Mouse (Mus musculus) adipocyte (in vitro differentiated cells): Measurements from ENCODE around the gene Nol3.

Experiments
- DNase-seq: peaks from one replicate; pipeline ENCODE4 v3.0.0-alpha.2; 2016; ENCODE audit warnings: low spot score

Nol3 gene

DNA sequence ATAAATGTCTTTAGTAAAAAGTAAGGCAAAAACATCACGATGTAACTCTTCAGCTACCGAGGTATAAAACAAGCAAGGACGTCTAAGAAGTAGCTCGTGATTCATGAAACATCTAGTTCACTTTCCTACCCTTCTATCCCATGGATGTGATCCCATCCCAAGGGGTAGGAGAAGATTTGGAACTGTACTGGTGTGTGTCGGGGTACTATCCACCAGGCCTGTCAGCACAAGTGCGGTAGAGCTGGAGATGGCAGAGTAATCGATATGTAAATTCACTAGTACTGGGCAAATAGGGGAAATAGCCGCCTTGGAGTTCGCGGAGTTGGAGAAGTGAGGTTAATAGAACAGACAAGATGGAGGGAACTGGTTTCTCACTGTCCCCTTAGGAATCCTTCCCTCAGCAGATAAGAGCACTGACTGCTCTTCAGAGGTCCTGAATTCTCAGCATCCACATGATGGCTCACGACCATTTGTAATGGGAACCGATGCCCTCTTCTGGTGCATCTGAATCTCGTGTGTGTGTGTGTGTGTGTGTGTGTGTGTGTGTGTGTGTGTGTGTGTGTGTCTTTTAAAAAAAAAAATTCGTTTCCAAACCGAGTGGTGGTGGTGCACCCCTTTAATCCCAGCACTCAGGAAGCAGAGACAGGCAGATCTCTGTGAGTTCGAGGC lies 12.6 kb upstream of the Nol3 start:
- DNase-seq, result peak; percentile 39

DNA sequence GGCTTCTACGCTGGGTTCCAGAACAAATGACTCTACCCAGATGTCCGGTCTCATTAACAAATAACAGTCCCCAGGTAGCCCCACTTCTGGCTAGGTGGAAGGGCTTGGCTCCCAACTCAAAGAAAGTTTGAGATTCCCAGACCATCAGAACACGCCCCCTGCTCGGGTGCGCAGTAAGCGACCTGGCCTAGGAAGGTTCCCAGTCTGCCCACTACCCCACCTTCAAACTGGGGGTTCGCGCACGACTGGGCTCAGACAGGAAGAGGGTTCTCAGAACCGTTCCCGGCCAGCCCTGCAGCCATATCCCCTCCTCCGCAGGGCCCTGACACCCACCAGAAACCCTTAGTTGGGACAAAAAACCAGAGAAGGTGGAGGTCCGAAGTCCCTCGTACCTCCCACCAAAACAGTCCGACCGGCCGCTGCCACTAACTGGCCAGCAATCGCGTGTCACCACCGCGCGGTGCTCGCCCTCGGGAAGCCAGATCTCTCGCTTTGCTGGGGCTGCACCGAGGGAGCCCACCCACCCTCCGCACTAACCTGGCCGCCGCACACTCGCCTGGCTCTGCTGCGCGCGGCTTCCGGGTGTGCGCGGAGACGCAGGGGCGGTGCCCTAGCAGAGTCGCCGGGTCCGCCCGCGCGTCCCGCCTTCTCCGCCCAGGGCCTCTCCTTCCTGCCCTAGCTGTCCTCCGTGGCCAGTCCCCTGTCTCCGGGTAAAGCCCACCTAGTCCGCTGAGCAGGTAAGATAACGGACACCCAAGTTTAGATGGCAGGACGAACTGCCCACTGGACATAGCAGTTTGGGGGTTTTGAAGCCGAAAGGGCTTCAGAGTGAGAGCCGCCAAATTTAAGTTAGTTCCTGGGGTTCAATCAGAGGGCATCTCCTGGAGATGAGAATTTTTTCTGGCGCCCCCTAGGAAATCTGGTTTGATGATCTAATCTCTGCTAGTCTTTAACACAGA lies 11.6 kb upstream of the Nol3 start, which contains the start of the genes Tradd and Fbxl8:
Gene Tradd (minus strand): TSS at position 586 of the 959 bp plus-strand sequence.
Gene Fbxl8 (plus strand): TSS at position 625 of the 959 bp plus-strand sequence.
- DNase-seq, result peak; percentile 69

DNA sequence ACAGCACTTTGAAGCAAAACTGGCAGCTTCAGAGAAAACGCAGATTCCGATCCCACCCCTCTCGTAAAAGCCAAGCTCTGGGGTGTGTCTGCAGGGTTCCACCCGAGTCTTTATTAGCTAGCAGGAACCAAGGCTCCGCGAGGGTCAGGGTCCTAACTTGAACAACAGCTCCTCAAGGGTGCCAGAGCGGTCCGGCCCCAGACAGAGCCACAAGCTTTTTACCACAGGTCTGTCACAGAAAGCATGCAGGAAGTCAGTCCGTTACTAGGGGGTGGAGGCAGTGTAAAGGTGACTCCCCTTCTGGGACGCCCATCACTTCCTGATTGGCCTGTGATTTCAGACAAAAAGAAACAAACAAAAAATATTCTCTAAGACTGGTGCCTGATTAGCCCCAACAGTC lies 10.8 kb upstream of the Nol3 start:
- peak; percentile 42 for DNase-seq

DNA sequence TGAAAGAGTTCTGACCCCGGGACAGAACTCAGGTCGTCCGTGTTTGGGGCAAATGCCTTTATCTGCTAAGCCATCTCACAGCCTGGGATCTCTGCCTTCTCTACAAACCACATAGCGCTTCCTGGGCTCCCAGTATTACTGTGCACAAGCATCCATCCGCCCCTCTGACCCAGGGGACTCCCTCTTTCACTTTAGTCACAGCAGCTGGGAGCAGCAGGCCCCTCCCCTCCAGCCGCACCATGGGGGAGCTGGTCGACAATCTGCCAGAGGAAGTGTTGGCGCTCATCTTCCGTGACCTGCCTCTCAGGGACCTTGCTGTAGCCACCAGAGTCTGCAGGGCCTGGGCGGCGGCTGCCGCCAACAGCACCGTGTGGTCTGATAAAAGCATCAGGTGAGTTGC lies 9.2 kb upstream of the Nol3 start:
- no peak for DNase-seq

DNA sequence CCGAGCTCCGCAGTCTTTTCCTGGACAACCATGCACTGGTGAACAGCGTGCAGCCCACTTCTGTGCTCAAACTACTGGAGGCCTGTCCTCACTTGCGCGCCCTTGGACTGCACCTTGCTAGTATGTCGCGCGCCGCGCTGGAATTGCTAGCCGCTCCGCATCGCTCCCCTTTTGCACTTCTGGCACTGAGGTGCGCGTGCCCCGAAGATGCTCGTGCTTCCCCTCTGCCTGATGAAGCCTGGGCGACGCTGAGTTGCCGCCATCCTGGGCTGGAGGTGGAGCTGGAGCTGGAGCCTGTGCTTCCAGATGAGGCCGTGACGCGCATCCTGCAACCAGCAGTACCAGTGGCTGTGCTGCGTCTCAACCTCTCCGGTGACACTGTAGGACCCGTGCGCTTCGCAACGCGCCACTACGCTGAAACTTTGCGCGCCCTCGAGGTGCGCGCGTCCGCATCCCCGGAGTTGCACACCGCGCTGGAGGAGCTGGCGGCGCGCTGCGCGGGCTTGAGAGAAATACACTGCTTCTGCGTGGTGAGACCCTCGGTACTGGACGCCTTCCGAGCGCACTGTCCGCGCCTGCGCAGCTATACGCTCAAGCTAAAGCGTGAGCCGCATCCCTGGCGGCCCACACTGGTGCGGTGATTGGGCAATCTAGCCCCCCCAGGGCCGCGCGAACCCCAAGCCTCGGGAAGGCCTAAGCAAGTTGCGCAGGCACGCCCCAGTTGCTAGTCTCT lies 7.4 kb upstream of the Nol3 start:
- DNase-seq, result no peak

DNA sequence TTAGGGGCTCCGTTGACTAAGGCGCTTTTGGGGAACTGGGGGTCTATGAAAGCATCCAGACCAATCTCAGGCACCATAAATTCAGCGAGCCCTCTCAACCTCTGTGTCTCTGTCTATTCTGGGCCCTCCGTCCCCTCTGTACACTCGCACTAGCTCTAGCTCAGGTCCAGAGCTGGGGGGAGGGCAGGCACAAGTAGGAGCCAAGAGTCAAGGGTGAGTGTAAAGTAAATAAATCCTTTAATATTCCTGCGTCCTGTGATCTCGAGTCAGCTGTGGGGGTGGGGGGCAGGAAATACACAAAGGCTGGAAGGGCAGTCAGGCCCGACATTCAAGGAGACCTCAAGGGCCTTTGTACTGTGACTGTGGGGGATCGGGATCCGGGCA lies 6.9 kb upstream of the Nol3 start:
- no peak for DNase-seq

DNA sequence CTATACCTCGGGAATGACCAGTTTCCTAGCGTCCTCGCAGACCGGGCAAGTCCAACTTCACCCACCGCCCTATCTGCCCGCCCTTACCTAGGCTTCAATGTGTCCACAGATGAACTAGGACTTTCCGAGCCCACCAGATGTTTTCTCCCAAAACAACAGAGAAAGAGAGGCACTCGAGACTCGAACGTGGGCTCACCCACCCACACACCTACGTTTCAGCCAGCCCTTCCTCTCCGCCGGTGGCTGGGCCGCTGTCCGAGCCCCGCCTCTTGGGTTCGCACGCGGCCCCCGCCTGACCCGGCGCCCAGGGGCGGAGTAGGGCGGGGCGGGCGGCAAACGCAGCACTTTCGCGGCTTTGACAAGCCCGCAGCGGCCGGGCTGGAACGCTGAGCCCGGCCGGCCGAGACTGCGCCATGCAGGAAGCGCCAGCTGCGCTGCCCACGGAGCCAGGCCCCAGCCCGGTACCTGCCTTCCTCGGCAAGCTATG lies 6.4 kb upstream of the Nol3 start, which contains the start of gene Hsf4:
Gene Hsf4 (plus strand): TSS at position 341 of the 487 bp plus-strand sequence.
- no peak for DNase-seq

DNA sequence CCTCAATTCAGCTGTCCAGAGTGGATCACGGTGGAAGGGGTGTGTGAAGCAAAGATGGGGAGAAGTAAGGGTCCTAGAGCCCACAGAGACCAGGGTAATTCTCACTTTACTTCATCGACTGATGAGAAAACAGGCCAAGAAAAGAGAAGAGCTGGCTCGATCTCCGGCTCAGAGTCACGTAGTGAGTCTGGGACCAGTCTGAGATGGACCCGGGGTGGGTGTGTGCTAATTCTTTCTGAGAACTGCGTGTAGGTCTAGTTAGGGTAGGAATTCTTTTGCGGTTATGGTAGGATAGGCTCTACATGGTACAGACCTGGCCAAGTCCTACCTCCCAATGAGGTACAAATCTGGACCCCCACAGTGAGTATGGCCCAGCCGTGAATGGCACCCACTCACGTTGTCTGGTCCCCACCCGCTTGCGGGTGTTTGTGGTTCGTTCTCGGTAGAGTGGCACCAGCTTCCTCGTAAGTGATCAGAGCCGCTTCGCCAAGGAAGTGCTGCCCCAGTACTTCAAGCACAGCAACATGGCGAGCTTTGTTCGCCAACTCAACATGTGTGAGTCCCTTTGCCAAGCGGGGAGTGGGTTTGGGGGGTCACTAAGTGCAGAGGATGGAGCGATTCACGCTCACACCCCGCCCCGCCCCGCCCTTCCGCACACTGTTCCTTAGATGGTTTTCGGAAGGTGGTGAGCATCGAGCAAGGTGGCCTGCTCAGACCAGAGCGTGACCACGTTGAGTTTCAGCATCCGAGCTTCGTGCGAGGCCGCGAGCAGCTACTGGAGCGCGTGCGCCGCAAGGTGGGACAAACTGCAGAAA lies 5.6 kb upstream of the Nol3 start:
- no peak for DNase-seq

DNA sequence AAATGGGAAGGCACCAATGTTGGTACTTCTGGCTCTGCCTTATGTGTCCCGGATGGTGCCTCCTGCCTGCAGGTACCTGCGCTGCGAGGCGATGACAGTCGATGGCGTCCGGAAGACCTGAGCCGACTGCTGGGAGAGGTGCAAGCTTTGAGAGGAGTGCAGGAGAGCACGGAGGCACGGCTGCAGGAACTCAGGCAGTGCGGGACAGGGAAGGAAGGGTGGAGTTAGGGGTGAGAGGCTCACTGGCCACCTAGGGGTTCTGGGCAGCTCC lies 5.1 kb upstream of the Nol3 start:
- no peak for DNase-seq

DNA sequence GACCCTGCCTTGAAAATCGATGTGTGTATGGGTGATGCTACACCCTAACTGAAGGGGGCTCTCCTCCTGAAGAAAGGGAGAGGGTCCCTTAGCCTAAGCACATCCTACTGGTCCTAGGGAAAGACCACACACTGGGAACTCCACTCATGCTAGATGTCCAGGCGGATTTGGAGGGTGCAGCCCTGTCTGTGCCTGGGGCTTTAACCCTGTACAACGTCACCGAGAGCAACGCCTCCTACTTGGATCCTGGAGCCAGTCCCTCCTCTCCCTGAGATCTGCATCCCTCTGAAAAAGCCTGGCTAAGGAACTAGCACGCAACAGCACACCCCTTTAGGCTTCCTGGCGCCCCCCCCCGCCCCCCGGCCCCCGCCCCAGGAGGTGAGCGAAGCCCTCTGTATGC lies 553 bp upstream of the Nol3 start:
- DNase-seq, result no peak

DNA sequence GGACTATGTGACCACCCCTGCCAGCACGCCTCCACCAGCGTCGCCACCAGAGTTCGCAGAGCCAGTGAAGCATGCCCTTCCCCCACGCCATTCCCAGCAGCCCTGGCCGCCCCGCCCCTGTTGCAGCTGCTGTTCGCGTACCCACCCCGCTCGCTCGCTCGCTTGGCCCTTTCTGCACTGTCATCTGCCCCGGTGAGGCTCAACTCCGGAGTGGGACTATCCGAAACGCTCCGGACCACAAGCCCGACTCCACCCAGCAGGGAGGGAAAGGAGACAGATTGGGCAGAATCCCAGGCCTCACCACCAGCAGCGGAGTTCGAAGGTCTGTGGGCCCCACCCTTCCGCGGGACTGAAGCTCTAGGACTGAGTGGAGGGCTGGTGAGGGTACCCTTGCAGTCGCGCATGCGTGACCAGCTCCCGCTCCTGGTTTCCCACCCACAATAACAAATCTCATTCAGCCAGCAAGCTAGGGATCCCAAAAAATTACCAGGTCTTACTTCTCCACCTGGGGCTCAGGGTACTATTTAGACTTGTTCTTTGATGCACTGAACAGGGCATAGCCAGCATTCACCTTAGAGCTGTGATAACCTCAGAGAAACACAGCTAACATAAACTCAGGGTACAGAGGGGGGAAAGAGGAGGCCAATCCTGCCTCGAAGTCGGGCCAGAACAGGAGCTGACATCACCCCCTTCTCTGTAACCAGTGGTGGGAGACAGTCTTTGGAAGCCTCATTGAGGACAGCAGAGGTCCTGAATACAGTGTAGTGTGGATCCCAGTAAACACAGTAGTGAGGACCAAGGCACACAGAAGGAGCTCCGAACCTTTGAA lies 566 bp downstream of the Nol3 start:
- DNase-seq, result no peak

DNA sequence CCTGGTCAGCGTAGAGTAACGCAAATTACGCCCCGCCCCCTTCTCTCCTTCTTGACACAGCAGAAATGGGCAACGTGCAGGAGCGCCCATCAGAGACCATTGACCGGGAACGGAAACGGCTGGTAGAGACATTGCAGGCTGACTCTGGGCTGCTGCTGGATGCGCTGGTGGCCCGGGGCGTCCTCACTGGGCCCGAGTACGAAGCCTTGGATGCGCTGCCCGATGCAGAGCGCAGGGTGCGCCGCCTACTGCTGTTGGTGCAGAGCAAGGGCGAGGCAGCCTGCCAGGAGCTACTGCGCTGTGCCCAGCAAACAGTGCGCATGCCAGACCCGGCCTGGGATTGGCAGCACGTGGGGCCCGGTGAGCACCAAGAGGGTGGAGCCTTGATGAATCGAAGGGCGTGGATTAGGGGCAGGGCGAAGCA lies 3.0 kb downstream of the Nol3 start:
- no peak for DNase-seq

DNA sequence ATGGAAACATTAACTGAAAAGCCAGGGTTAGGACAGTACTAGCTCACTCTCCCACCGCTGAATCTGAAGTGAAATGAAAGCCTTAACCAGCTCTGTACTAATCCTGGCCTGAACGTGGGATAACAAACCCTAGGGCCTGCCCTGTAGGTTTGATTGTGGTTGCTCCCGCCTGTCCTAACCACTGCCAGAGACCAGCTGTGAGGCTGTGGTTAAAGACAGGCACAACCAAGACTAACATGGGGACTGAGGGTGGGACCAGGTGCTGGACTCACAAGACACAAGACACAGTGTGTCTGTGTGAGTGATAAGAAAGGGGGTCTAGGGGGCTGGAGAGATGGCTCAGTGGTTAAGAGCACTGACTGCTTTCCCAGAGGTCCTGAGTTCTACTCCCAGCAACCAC lies 4.6 kb downstream of the Nol3 start:
- DNase-seq, result no peak

DNA sequence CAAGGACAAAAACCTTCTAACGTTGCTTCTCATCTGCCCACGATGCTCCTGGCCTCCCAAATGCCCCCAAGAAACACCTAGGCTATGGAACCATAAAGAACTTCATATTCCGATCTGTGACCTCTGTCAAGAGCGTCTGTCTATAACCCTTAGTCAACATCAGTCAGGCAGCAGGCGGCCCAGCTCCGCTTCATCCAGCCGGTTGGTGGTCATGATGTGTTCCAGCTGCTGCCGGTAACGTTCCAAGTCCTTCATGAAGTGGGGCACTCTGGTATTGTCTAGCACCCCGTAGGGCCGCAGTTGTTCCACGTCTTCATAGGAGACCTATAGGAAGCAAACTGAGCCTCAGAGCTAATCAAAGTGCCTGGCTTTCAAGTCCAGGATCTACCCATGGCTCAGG lies 5.9 kb downstream of the Nol3 start:
- DNase-seq, result no peak

DNA sequence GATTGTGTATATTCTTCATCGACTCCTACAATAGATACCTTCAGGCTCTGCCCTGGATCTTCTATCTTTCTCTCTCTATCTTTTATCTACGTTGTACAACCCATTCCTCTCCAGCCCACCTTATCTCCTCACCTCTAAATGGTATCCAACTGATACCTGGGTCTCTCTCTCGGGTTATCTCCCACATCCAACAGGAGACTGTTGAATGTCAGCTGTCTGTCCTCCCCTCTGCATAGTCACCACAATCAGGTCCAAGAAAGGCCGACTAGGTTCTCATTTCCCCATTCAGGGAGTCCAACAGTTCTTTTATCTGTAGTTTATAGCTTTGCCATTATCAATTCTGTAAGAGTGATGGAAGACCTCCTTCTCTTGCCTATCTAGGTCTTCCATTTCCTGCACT lies 6.3 kb downstream of the Nol3 start:
- no peak for DNase-seq

DNA sequence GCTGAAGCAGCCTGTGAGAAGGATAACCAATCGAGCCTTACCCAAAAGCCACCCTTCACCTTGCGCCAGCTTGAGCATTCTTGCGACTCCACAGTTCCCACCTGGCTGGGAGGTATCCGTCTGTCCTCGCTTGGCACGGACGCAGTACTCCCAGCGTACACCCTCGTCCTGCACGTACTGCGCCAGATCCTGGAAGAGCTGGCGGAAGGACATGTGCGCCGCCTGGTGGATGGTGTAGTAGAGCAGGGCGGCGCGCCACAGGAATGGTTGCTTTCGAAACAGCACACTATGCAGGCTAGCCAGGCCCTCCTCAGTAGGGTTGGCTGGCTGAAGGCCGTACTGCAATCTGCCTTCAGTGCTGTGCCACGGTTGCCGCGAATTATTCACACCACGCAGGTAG lies 7.1 kb downstream of the Nol3 start:
- DNase-seq, result no peak

DNA sequence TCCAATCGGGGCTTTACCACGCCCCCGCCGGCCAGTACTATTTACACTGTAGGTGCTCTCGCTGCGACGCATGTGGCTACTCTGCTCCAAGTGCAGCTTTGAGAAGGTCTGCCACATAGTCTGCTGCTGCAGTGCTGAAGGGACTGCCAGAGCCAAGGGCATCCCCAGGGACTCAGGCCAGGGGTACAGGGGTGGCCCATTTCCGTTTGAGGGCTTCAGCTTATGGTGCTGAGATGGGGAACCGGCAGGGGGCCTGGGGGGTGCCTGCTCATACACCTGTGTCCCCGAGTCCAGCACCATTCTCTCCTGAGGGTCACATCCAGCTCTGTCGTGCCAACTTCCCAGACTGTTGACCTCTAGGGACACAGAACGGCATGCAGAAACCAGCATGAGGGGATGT lies 9.6 kb downstream of the Nol3 start:
- DNase-seq, result no peak

DNA sequence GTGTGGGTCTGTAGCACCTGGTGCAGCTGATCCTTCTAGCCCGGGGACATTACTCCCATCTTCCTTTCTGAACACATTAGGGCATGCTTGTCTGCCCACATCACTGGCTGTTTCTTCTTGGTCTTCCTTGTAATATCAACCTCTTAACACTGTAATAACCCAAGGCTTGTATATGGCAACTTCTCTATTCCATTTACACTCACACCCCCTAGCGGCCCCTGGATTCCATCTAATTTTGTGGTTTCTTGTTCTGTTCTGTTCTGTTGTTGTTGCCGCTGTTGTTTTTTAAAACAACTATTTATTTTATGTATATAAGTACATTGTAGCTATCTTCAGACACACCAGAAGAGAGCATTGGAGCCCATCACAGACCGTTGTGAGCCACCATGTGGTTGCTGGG lies 11.0 kb downstream of the Nol3 start:
- no peak for DNase-seq

DNA sequence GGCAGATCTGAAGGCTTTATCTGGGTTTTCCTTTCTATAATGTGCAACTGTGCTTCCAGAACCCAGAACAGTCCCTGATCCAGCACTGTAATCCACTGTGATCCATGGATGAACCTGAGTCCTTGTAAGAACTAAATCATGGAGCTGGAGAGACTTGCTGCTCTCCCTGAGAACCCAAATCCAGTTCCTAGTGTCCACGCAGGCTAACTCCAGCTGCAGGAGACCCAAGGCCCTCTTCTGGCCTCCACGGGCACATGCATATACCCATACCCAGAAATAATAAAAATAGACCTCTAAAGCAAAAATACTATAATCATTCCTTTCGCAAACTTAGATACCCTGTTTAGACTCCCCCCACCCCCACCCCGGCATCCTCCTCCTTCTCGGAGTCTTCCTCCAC lies 12.3 kb downstream of the Nol3 start:
- no peak for DNase-seq

DNA sequence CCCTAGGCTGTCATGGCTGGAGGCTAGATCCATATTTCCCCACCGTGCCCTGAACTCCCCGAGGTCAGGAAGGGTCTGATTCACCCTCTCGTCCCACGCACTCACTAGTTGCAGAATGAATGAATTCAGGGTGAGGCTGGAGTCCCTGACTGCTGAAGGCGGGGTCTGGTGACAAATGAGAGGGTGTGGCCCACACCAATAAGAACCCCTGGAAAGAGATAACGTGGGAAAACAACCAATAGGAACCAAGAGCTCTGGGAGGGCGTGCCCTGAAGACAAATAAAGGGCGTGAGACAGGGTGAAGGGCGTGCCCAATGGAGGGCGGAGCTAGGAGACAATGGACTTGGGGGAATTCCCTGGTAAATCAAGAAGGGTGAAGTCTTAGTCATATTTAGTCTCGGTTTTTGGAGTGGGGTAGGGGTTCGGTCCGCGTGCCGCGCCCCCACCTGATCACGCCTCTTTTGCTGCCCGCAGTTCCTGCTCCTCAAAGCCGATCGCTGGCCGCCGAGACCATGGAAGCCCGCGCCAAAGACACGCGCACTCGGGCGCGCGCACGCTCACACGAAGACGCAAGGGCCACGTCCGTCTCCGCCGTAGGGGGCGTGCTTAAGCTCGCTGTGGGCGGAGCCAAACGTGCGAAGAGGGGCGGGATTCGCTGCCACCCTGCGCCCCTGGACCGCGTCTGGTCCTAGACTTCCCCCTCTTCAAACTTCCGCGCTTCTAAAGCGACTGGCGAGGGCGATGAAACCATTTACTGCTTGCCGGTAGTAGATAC lies 13.2 kb downstream of the Nol3 start:
- peak; percentile 98 for DNase-seq
